Mouse (Mus musculus) thymus, postnatal 36 days (tissue): ENCODE results near the gene Prr36.

ENCODE experiments used
- DNase-seq, 2 experiments: peaks; one replicate each; pipeline ENCODE4 v3.0.0; 2022; ENCODE audit warnings: mixed read lengths in 2 of 2

Gene Prr36

GRCm38 (mm10) chr8:4193588-4193894 lies 23.7 kb downstream of the Prr36 start:
- no peak for DNase-seq

DNA sequence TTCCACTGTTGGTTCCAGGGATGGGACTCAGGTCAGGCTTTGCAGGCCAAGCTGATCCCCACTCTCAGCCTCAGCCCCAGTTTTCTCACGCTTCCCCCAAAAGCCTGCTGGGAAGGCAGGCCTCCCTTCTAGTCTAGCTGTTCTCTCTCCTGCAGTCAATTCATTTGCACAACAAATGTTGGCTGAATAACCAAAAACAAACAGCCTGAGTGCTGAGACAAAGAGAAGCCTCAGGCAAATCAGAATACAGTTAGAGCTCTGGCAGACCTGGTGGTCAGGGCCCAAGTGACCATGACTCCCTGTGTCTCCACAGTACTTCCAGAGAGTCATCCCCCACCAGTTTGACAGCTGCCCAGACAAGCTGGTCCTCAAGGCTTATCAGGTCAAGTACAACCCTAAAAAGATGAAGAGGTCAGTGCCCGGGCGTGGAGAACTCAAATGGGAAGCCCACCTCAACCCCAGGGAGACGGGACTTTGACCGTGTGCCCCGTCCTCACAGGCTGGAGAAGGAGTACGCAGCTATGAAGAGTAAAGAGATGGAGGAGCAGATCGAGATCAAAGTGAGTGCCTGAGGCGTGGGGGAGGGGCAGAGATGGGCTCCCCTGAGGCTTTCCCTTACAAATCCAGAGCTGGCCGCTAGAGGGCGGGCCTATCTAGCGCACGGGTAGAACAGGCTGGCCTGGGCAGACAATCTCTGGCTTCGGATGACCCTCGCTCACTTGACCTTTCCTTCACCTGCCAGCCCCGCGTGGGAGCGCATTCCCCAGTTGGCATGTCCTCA lies 24.3 kb downstream of the Prr36 start:
- DNase-seq = peak; percentile 84 to 86

- no peak for DNase-seq
These were observed 25.0 kb downstream of the Prr36 start for GRCm38 (mm10) chr8:4192305-4192704.

DNA sequence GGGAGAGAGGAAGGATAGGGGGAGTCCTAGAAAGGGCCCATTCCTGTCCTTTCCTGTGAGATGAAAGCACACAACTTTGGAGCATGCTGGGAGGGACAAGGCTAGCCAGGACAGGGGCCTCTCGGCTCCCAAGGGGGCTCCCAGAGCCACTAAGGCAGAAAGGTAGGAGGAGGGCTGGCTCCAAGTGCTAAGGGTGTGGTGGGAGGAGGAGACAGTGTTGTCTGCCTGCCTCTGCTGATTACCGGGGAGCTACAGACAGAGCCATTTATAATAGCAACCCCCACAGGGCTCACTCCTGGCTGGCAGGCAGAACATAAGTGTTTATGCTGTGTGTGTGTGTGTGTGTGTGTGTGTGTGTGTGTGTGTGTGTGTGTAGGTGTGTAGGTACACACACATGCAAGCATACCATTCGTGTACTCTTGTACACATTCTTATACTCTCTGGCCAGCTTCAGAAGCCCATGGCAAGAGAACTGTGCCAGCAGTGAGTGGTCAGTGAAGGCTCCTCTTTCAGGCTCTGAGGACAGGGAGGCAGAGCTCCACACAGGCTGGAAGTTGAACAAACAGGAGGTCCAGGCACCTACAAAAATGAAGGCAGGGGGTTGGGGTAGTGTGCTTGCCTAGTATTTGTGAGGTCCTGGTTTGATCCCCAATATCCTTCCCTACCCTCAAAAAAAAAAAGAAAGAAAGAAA lies 28.1 kb downstream of the Prr36 start:
- DNase-seq = no peak

- DNase-seq = no peak
These were observed 28.7 kb downstream of the Prr36 start for GRCm38 (mm10) chr8:4188605-4189004.

- no peak for DNase-seq
These were observed 31.1 kb downstream of the Prr36 start for GRCm38 (mm10) chr8:4186151-4186550.

DNA sequence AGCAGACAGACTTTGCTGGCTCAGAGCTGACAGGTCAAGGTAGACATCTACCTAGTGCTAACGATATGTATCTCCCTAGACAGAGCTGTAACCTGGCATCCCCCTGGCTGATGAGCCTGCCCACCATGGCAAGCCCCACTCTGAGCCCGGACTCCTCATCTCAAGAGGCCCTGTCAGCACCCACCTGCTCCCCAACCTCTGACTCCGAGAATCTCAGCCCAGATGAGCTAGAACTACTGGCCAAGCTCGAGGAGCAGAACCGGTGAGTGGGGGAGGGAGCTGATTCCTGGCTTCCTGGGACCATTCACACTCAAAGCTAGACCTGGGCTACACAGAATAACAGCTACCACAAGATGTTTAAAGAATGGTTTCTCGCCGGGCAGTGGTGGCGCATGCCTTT lies 33.9 kb downstream of the Prr36 start:
- no peak for DNase-seq

- DNase-seq = no peak
These were observed 43.2 kb downstream of the Prr36 start for GRCm38 (mm10) chr8:4174018-4174417.

GRCm38 (mm10) chr8:4172486-4172885 lies 44.8 kb downstream of the Prr36 start:
- no peak for DNase-seq

DNA sequence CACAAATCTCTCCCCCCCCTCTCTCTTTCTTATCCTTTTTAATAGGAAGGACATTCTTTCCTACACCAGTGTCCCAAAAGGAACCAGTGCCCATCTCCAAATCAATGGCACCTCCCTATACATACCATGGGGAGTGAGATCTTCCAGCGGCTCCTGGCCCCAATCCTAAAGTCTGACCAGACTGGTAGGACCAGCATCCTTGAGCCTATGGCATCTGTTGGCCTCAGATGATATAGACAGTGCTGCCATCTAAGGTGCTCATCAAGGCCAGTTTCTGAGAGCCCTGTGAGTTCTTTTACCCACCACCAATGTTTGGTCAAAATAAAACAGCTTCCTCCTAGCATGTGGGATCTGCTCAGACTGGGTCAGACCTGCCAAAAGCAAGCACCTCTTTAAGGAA lies 49.3 kb downstream of the Prr36 start:
- DNase-seq = no peak

GRCm38 (mm10) chr8:4166881-4167525 lies 50.3 kb downstream of the Prr36 start:
- no peak for DNase-seq

GRCm38 (mm10) chr8:4165852-4166751 lies 51.2 kb downstream of the Prr36 start, which contains the start of gene Evi5l:
TSS of gene Evi5l (plus strand) at chr8:4166567.
- peak; percentile 98 to 99 for DNase-seq

DNA sequence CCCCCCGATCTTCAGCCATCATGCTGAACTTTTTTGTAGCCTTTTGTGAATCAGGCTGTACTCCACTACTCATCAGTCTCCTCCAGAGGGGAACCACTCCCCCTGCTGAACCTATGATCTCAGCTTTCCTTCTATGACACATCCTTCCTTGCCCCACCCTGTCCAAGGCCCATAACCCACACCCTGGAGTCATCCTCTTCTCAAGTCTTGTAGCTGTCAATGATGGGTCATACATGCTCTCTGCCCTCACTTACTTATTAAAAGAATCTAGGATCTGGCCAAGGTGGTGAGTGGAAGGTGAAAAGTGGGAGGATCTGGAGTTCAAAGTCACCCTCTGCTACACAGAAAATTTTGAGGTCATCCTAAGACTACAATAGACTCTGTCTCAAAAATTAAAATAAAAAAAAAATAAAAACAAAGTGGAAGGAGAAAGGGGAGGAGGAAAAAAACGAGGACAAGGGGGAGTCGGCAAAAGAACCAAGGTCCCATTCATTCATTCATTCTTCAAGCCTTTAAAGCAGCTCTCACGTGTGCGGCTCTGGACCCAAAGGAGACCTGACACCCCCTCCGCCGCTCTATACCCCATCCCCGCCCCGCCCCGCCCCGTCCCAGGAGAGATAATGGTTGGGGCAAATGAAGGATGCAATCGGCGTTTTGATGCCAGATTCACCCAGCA lies 51.9 kb downstream of the Prr36 start:
- DNase-seq = no peak

DNA sequence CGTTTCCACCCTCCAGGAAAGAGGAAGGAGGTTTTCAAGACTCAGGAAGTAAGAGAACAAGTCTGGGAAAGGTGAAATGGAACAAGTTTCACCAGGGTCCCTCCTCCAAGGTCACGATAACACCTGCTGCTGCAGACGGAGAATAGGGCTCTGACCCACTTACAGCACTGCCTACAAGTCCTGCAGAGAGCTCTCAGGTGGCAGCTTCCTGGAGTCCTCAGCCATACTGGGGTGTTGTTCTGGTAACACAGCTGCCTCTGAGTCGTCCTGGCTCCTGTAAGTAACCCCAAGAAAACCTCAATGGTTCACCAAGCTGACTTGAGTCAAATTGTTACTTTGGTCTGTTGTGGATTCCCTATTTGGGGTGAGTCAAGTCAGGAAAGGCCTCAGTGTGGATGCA lies 54.5 kb downstream of the Prr36 start:
- DNase-seq = peak; percentile 49 to 70
